Mouse (Mus musculus) cerebellum, postnatal 14 days (tissue): ENCODE results near the gene Fmn2.

Experiments used
- DNase-seq, 2 experiments: peaks; one replicate each; pipeline ENCODE4 v3.0.0; 2021; ENCODE audit warnings: mixed read lengths in 2 of 2

Gene Fmn2

GRCm38 (mm10) chr1:174836861-174837260 lies 335.2 kb downstream of the Fmn2 start:
- DNase-seq = no peak

GRCm38 (mm10) chr1:174844786-174845185 lies 343.2 kb downstream of the Fmn2 start:
- no peak for DNase-seq

GRCm38 (mm10) chr1:174856188-174856587 lies 354.6 kb downstream of the Fmn2 start:
- no peak for DNase-seq

- DNase-seq = peak; percentile 11 to 16
These were observed 358.9 kb downstream of the Fmn2 start for GRCm38 (mm10) chr1:174860407-174861118.
